9 mouse cellular contexts compared by ENCODE assay signal in genomic region chr7:132715259-132715658, GRCm38 (mm10).
DNase-seq lines count a peak whose midpoint lies in the region; ATAC-seq and TF ChIP-seq lines count a peak whose summit lies in the region.
"Had no signal": no experiment of that assay in that cellular context is flagged by ENCODE, and none has a peak within 500 bp of the region (broad histone marks: within the 10 kb centered on the region; RNA-seq: fewer than 3 reads in every experiment).

No protein-coding gene starts in this region.

- ATAC-seq in heart, embryonic 16.5 days (replicated peaks; ENCODE audit: extremely low read depth, insufficient read depth, low FRiP score) = no peak
- no peak for ATAC-seq in lung, embryonic 14.5 days (ENCODE audit: insufficient read depth)
- no peak for ATAC-seq in lung, postnatal 0 days
- ATAC-seq in forebrain, embryonic 14.5 days = no peak
- ATAC-seq in monocyte, adult 5-6 weeks (replicated peaks; ENCODE audit: insufficient number of reproducible peaks, low FRiP score, low TSS enrichment, poor library complexity, severe bottlenecking) = no peak

- intact Hi-C loops in heart, postnatal 10 days (cut with DNase I) = loop anchor here (2.0 kb wide), 1 partner anchor 58 kb away; no protein-coding TSS in a partner anchor

- H3K27me3 ChIP-seq in heart, embryonic 16.5 days (ENCODE audit: control insufficient read depth, insufficient read depth, low read length) = no peaks in the 10 kb centered on the region
- no peaks in the 10 kb centered on the region for H3K27me3 ChIP-seq in lung, embryonic 14.5 days (ENCODE audit: insufficient read depth, low read length)
- no peaks in the 10 kb centered on the region for H3K27me3 ChIP-seq in lung, postnatal 0 days (replicated peaks; ENCODE audit: insufficient read depth, low read length)
- H3K27me3 ChIP-seq in forebrain, embryonic 14.5 days (replicated peaks; ENCODE audit: control insufficient read depth, insufficient read depth, low read length) = no peaks in the 10 kb centered on the region
- no peaks in the 10 kb centered on the region for H3K27me3 ChIP-seq in myocyte (ENCODE audit: control insufficient read depth, insufficient read depth, insufficient read length)

- no peaks in the 10 kb centered on the region for H3K9me3 ChIP-seq in heart, embryonic 16.5 days (replicated peaks; ENCODE audit: control insufficient read depth, low read length)
- H3K9me3 ChIP-seq in lung, embryonic 14.5 days (ENCODE audit: low read depth, low read length) = no peaks in the 10 kb centered on the region
- H3K9me3 ChIP-seq in lung, postnatal 0 days (ENCODE audit: low read length) = no peaks in the 10 kb centered on the region
- no peaks in the 10 kb centered on the region for H3K9me3 ChIP-seq in forebrain, embryonic 14.5 days (replicated peaks; ENCODE audit: control insufficient read depth, low read length)

- H3K4me2 ChIP-seq in heart, embryonic 16.5 days (ENCODE audit: low read depth, low read length) = no peak overlapping the region
- no peak overlapping the region for H3K4me2 ChIP-seq in lung, embryonic 14.5 days
- no peak overlapping the region for H3K4me2 ChIP-seq in lung, postnatal 0 days (replicated peaks; ENCODE audit: low read depth, low read length)
- H3K4me2 ChIP-seq in forebrain, embryonic 14.5 days (ENCODE audit: low read length) = no peak overlapping the region
- H3K4me2 ChIP-seq in myocyte (ENCODE audit: low read depth) = peak overlapping the region; percentile 61

- no peak for TF ChIP-seq POLR2A in myocyte (IDR thresholded peaks at IDR 0.05; ENCODE audit: insufficient read length, low read depth)

- H3K4me1 ChIP-seq in heart, embryonic 16.5 days (ENCODE audit: control insufficient read depth, insufficient read depth, low read length) = peaks cover 47% of the 10 kb centered on the region
- H3K4me1 ChIP-seq in lung, embryonic 14.5 days (ENCODE audit: insufficient read depth) = peaks cover 24% of the 10 kb centered on the region
- peaks cover 33% of the 10 kb centered on the region for H3K4me1 ChIP-seq in lung, postnatal 0 days (ENCODE audit: insufficient read depth, low read depth, low read length)
- peaks cover 17% of the 10 kb centered on the region for H3K4me1 ChIP-seq in forebrain, embryonic 14.5 days (ENCODE audit: control insufficient read depth, insufficient read depth, low read length)

- 90% methylated on average over 4 of the region's 4 CpGs for WGBS in heart, embryonic 16.5 days
- 94% methylated on average over 4 of the region's 4 CpGs for WGBS in lung, embryonic 14.5 days
- WGBS in lung, postnatal 0 days = 95% methylated on average over 4 of the region's 4 CpGs
- 94% methylated on average over 4 of the region's 4 CpGs for WGBS in forebrain, embryonic 14.5 days

- no peak for TF ChIP-seq EP300 in lung, postnatal 0 days (IDR thresholded peaks at IDR 0.05)

- peak overlapping the region; percentile 53 for H3K9ac ChIP-seq in heart, embryonic 16.5 days (ENCODE audit: low read length)
- H3K9ac ChIP-seq in lung, embryonic 14.5 days = no peak overlapping the region
- H3K9ac ChIP-seq in lung, postnatal 0 days (replicated peaks; ENCODE audit: low read depth) = no peak overlapping the region
- no peak overlapping the region for H3K9ac ChIP-seq in forebrain, embryonic 14.5 days (ENCODE audit: low read length)

- peak overlapping the region; percentile 100 for H3K27ac ChIP-seq in heart, embryonic 16.5 days (ENCODE audit: low read length)
- H3K27ac ChIP-seq in lung, embryonic 14.5 days (ENCODE audit: low read depth) = peak overlapping the region; percentile 75; the same call in 1 of the 2 replicates
- H3K27ac ChIP-seq in lung, postnatal 0 days (ENCODE audit: low read length) = no peak overlapping the region
- H3K27ac ChIP-seq in forebrain, embryonic 14.5 days (ENCODE audit: low read depth, low read length) = peak overlapping the region; percentile 70; the same call in 1 of the 2 replicates

- no peak for TF ChIP-seq CTCF in lung, embryonic 14.5 days (IDR thresholded peaks at IDR 0.05; ENCODE audit: low read depth)
- TF ChIP-seq CTCF in lung, postnatal 0 days (IDR thresholded peaks at IDR 0.05) = no peak

- no peak overlapping the region for H3K4me3 ChIP-seq in heart, embryonic 16.5 days (ENCODE audit: low read length)
- no peak overlapping the region for H3K4me3 ChIP-seq in lung, embryonic 14.5 days (ENCODE audit: low read depth, low read length)
- no peak overlapping the region for H3K4me3 ChIP-seq in lung, postnatal 0 days (ENCODE audit: low read depth, low read length)
- no peak overlapping the region for H3K4me3 ChIP-seq in forebrain, embryonic 14.5 days (ENCODE audit: low read depth, low read length)
- no peak overlapping the region for H3K4me3 ChIP-seq in myocyte

- peaks cover 4% of the 10 kb centered on the region for H3K36me3 ChIP-seq in heart, embryonic 16.5 days (ENCODE audit: control insufficient read depth, insufficient read depth)
- H3K36me3 ChIP-seq in lung, embryonic 14.5 days (ENCODE audit: insufficient read depth) = peaks cover 6% of the 10 kb centered on the region
- H3K36me3 ChIP-seq in lung, postnatal 0 days (ENCODE audit: insufficient read depth, low read length) = 0 out of 2 replicates have a peak, but pooled peaks cover 3% of the 10 kb centered on the region
- H3K36me3 ChIP-seq in forebrain, embryonic 14.5 days (ENCODE audit: control insufficient read depth, insufficient read depth, low read length) = peaks cover 33% of the 10 kb centered on the region
- H3K36me3 ChIP-seq in myocyte (ENCODE audit: control insufficient read depth, insufficient read depth) = no peaks in the 10 kb centered on the region

- no peak for DNase-seq in heart, postnatal 10 days
- no peak for DNase-seq in lung, embryonic 14.5 days
- DNase-seq in lung, postnatal 0 days (ENCODE audit: low spot score) = no peak
- no peak for DNase-seq in forebrain, embryonic 14.5 days (ENCODE audit: low spot score)
- DNase-seq: cerebellum, adult 11 months; lung, postnatal 36 days had no signal

- H3ac ChIP-seq in myocyte (ENCODE audit: control insufficient read depth, insufficient read length) = no peak overlapping the region

- H3K79me2 ChIP-seq in myocyte (ENCODE audit: control insufficient read depth, insufficient read depth) = no peaks in the 10 kb centered on the region

TF ChIP-seq in myocyte, 11 proteins besides CTCF, POLR2A, EP300 and RAD21:
- peak in 2 of 3 experiments; percentile 36 to 61 for TF ChIP-seq MYOD1 (IDR thresholded peaks at IDR 0.05; ENCODE audit: control insufficient read depth in 1 of 3, insufficient read length in 2 of 3, low read depth in 2 of 3)
- no peak for TF ChIP-seq E2F4 (IDR thresholded peaks at IDR 0.05; ENCODE audit: insufficient read depth)
- TF ChIP-seq REST (IDR thresholded peaks at IDR 0.05; ENCODE audit: insufficient read depth, insufficient read length) = no peak
- no peak for TF ChIP-seq POLR2AphosphoS2 (IDR thresholded peaks at IDR 0.05; ENCODE audit: insufficient read length, low read depth)
- no peak for TF ChIP-seq MAX (IDR thresholded peaks at IDR 0.05; ENCODE audit: low read depth)
- TF ChIP-seq CEBPB (IDR thresholded peaks at IDR 0.05; ENCODE audit: insufficient read depth, poor library complexity, severe bottlenecking) = no peak
- peak in 1 of 3 experiments; percentile 68 for TF ChIP-seq MYOG (IDR thresholded peaks at IDR 0.05; ENCODE audit: control insufficient read depth in 1 of 3, insufficient read depth in 1 of 3, insufficient read length in 2 of 3, low read depth in 2 of 3)
- TF ChIP-seq TCF12 (IDR thresholded peaks at IDR 0.05; ENCODE audit: insufficient read depth, poor library complexity, severe bottlenecking) = no peak
